Mouse (Mus musculus): ENCODE measurements around the gene Ppara. TPM values are rescaled to one million over a fixed set of nuclear protein-coding genes. Genes with fewer than 3 reads are reported as not detected.
A peak's percentile ranks its signal among the peaks of the same experiment; 100 is the strongest.

The Ppara gene
- total and polyA plus RNA-seq, 3 experiments = 0.27 to 0.78 TPM; not detected in 1

DNA sequence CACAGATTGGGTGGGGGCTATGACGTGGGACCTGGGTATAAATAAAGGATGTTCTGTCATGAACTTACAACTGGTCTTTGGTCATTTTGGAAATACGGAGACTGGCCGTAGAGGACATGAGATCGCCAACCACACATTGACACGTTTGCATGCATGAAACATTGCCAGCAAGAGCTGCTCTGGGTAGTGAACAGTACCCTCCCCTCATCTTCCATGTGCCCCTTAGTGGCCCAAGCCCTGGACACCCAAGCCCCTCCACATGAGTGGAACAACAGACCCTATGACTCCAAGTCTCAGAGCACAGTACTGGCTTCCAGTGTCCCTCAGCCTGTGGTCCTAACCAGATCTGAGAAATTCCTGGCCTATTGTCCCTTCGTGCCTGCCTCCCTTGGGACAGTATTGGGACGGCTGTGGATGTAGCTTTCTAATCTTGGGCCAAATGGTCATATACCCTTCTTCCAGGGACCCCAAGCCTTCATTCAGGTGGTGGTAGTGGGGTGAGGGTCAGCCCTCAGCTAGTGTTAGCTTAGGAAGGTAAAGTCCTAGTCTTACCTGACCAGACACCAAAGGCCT is 27.2 kb upstream of the Ppara start:
- no peaks in the 10 kb centered on the region for H3K9me3 ChIP-seq (replicated peaks; ENCODE audit: insufficient read depth, low read length)
- H3K4me3 ChIP-seq (ENCODE audit: control insufficient read depth in 1 of 2, insufficient read depth in 1 of 2, low read depth in 2 of 2, low read length in 2 of 2) = no peak overlapping the region
- no peaks in the 10 kb centered on the region for H3K27me3 ChIP-seq (ENCODE audit: control insufficient read depth in 1 of 2, insufficient read depth in 2 of 2, low read length in 2 of 2)
- TF ChIP-seq MAFK (IDR thresholded peaks at IDR 0.05; ENCODE audit: borderline replicate concordance, low read depth, low read length) (no peak), POLR2A (IDR thresholded peaks at IDR 0.05; ENCODE audit: control insufficient read depth in 1 of 2, insufficient read depth in 1 of 2, low read depth in 1 of 2, low read length in 2 of 2, poor library complexity in 1 of 2) (peak in 1 of 2 experiments; percentile 25; a peak in 1 of 4 replicates)
- H3K27ac ChIP-seq (ENCODE audit: control insufficient read depth, low read depth, low read length) = no peak overlapping the region
- H3K36me3 ChIP-seq (ENCODE audit: control insufficient read depth in 1 of 2, insufficient read depth in 2 of 2, low read length in 2 of 2) = no peaks in the 10 kb centered on the region; a peak in 1 of 4 replicates
- H3K4me1 ChIP-seq (ENCODE audit: control insufficient read depth in 1 of 2, insufficient read depth in 2 of 2, low read length in 2 of 2) = no peaks in the 10 kb centered on the region
- H3K79me2 ChIP-seq (ENCODE audit: control insufficient read depth, insufficient read depth, low read length, poor library complexity) = no peaks in the 10 kb centered on the region
- DNase-seq (ENCODE audit: low read depth, low spot score) = no peak
- H3K9ac ChIP-seq (ENCODE audit: control insufficient read depth, low read depth, low read length, poor library complexity, severe bottlenecking) = no peak overlapping the region

DNA sequence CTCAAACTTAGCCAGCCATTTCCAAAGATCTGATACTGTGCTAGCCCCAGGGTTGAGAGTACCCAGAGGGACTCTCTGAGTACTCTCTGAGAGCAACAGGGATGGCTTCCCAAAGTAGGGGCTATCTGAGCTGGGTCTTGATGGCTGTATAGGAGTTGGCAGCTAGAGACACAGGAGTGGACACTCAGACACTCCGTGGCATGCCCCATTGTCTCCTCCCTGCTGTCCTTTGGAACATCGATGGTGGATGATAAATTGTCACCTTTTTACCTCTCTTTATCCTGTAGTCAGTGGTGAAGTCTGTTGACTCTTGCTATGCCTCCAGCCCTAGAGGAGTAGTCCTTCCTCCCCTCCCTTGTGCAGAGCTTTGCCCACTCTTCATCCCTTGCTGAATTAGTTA is 26.6 kb upstream of the Ppara start:
- TF ChIP-seq E2F4 (IDR thresholded peaks at IDR 0.05; ENCODE audit: borderline replicate concordance, low read depth, low read length) = no peak
- TF ChIP-seq JUND (IDR thresholded peaks at IDR 0.05; ENCODE audit: low read depth, low read length) = no peak
- no peak for TF ChIP-seq USF2 (IDR thresholded peaks at IDR 0.05; ENCODE audit: borderline replicate concordance in 1 of 2, insufficient read depth in 1 of 2, low read depth in 1 of 2, low read length in 2 of 2)
- peak; percentile 70 for TF ChIP-seq POLR2AphosphoS2 (IDR thresholded peaks at IDR 0.05; ENCODE audit: low read length)
- Histone ChIP-seq H3K4me1 (ENCODE audit: control insufficient read depth in 1 of 2, insufficient read depth in 2 of 2, low read length in 2 of 2) (no peaks in the 10 kb centered on the region), H3K9me3 (replicated peaks; ENCODE audit: insufficient read depth, low read length) (no peaks in the 10 kb centered on the region), H3K79me2 (ENCODE audit: control insufficient read depth, insufficient read depth, low read length, poor library complexity) (no peaks in the 10 kb centered on the region), H3K4me3 (ENCODE audit: control insufficient read depth in 1 of 2, insufficient read depth in 1 of 2, low read depth in 2 of 2, low read length in 2 of 2) (no peak overlapping the region), H3K36me3 (ENCODE audit: control insufficient read depth in 1 of 2, insufficient read depth in 2 of 2, low read length in 2 of 2) (no peaks in the 10 kb centered on the region; a peak in 1 of 4 replicates), H3K27me3 (ENCODE audit: control insufficient read depth in 1 of 2, insufficient read depth in 2 of 2, low read length in 2 of 2) (no peaks in the 10 kb centered on the region), H3K27ac (ENCODE audit: control insufficient read depth, low read depth, low read length) (no peak overlapping the region), H3K9ac (ENCODE audit: control insufficient read depth, low read depth, low read length, poor library complexity, severe bottlenecking) (no peak overlapping the region)
- peak; percentile 19 for DNase-seq (ENCODE audit: low read depth, low spot score)

DNA sequence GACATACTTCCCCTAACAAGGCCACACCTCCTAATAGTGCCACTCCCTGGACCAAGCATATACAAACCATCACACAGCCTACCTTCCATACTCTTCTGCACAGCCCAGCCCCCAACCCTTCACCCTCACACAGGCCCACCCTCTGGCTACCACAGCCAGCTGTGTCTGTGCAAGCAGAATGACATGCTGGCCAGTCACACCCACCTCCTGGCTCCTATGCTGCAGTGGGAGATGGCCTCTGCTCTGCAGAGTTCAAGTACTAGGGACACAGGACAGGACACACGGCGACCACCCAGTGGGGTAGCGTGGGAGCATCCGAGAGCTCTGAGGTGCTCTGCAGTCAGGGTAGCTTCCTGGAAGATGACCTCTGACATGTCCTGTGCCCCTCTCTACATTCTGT is 25.9 kb upstream of the Ppara start:
- no peaks in the 10 kb centered on the region for H3K9me3 ChIP-seq (replicated peaks; ENCODE audit: insufficient read depth, low read length)
- H3K79me2 ChIP-seq (ENCODE audit: control insufficient read depth, insufficient read depth, low read length, poor library complexity) = no peaks in the 10 kb centered on the region
- 0 out of 2 replicates have a peak, but pooled peaks have one; percentile 24 for TF ChIP-seq ZMIZ1 (IDR thresholded peaks at IDR 0.05; ENCODE audit: low read depth, low read length)
- no peak for TF ChIP-seq USF1 (IDR thresholded peaks at IDR 0.05; ENCODE audit: low read depth, low read length)
- TF ChIP-seq USF2 (IDR thresholded peaks at IDR 0.05; ENCODE audit: borderline replicate concordance in 1 of 2, insufficient read depth in 1 of 2, low read depth in 1 of 2, low read length in 2 of 2) = no peak
- TF ChIP-seq GABPA (IDR thresholded peaks at IDR 0.05; ENCODE audit: low read depth, low read length) = no peak
- H3K27me3 ChIP-seq (ENCODE audit: control insufficient read depth in 1 of 2, insufficient read depth in 2 of 2, low read length in 2 of 2) = no peaks in the 10 kb centered on the region
- H3K9ac ChIP-seq (ENCODE audit: control insufficient read depth, low read depth, low read length, poor library complexity, severe bottlenecking) = no peak overlapping the region
- H3K4me1 ChIP-seq (ENCODE audit: control insufficient read depth in 1 of 2, insufficient read depth in 2 of 2, low read length in 2 of 2) = no peaks in the 10 kb centered on the region
- H3K4me3 ChIP-seq (ENCODE audit: control insufficient read depth in 1 of 2, insufficient read depth in 1 of 2, low read depth in 2 of 2, low read length in 2 of 2) = no peak overlapping the region
- H3K27ac ChIP-seq (ENCODE audit: control insufficient read depth, low read depth, low read length) = no peak overlapping the region
- no peak for DNase-seq (ENCODE audit: low read depth, low spot score)
- H3K36me3 ChIP-seq (ENCODE audit: control insufficient read depth in 1 of 2, insufficient read depth in 2 of 2, low read length in 2 of 2) = no peaks in the 10 kb centered on the region; a peak in 1 of 4 replicates

All from MEL (cell line).